Mouse (Mus musculus) forebrain, postnatal 0 days (tissue): ENCODE results near the gene Invs. TPM values are rescaled to one million over a fixed set of nuclear protein-coding genes. Genes with fewer than 3 reads are reported as not detected.

Experiments used
- ATAC-seq: fragments of 200-750 bp; cut with Nextera tagmentation; 2 replicates; pipeline ENCODE4 v1.8.0; 2017; ENCODE audit warnings: mild to moderate bottlenecking, moderate library complexity
- DNase-seq: peaks from one replicate; pipeline ENCODE4 v3.0.0-alpha.2; 2015
- H3K27ac ChIP-seq: fragments of 300-500 bp; sonication (generic); 2 replicates; pipeline ENCODE4 v1.5.1; 2014; ENCODE audit warnings: low read depth, mild to moderate bottlenecking, antibody characterized with exemption, low read length, moderate library complexity, mixed read lengths
- H3K27me3 ChIP-seq: fragments of 300-500 bp; sonication (generic); 2 replicates; pipeline ENCODE4 v1.6.1; 2014; ENCODE audit warnings: mild to moderate bottlenecking, low read length, mixed read lengths; ENCODE audit not compliant: insufficient read depth
- H3K36me3 ChIP-seq: fragments of 300-500 bp; sonication (generic); 2 replicates; pipeline ENCODE4 v1.6.1; 2014; ENCODE audit warnings: mild to moderate bottlenecking, moderate library complexity; ENCODE audit not compliant: insufficient read depth
- H3K4me1 ChIP-seq: fragments of 300-500 bp; sonication (generic); 2 replicates; pipeline ENCODE4 v1.6.1; 2014; ENCODE audit warnings: antibody characterized with exemption; ENCODE audit not compliant: insufficient read depth
- H3K4me2 ChIP-seq: fragments of 300-500 bp; sonication (generic); 2 replicates; pipeline ENCODE4 v1.6.1; 2014; ENCODE audit warnings: low read depth, mild to moderate bottlenecking, moderate library complexity
- H3K4me3 ChIP-seq: fragments of 300-500 bp; sonication (generic); 2 replicates; pipeline ENCODE4 v1.5.1; 2014; ENCODE audit warnings: low read depth, low read length, mixed read lengths
- H3K9ac ChIP-seq: fragments of 300-500 bp; sonication (generic); 2 replicates; pipeline ENCODE4 v1.6.1; 2014; ENCODE audit warnings: mild to moderate bottlenecking
- H3K9me3 ChIP-seq: fragments of 300-500 bp; sonication (generic); 2 replicates; pipeline ENCODE4 v1.6.1; 2016; ENCODE audit warnings: low read length
- CTCF ChIP-seq: sonication (generic); IDR thresholded peaks from 2 replicates; pipeline ENCODE4 v1.5.1; 2016; ENCODE audit warnings: antibody characterized with exemption, control low read depth, low read depth
- WGBS: fragments of 180-500 bp; shearing (Covaris S2); extraction: QIAGEN DNeasy Blood & Tissue Kit; methylation state at CpG from one replicate; pipeline ENCODE4 v1.1.7; 2014; 5-methylcytosine and 5-hydroxymethylcytosine counted together
- polyA plus RNA-seq: library from polyadenylated mRNA; unstranded; fragments of >200 nt; fragmentation: Nextera tagmentation; extraction: Ambion mirVana; gene quantifications from 2 replicates; pipeline ENCODE4 v1.2.1, GENCODE M21; 2015
- total RNA-seq: library from RNA; depleted of rRNA; stranded (reverse); fragments of >200 nt; gene quantifications from 2 replicates; pipeline ENCODE4 v1.2.3, GENCODE M21; 2014; rRNA removed

Gene Invs
- total RNA-seq (6.4 and 8.7 TPM in 2 replicates), polyA plus RNA-seq (2.1 and 2.7 TPM in 2 replicates)

- Histone ChIP-seq H3K4me3 (peak within 1 kb of the TSS; percentile 69), H3K27me3 (no peaks in the 10 kb centered on the region), H3K27ac (peak within 1 kb of the TSS; percentile 81), H3K4me2 (peak within 1 kb of the TSS; percentile 80), H3K9ac (peak within 1 kb of the TSS; percentile 82), H3K36me3 (no peaks in the 10 kb centered on the region), H3K4me1 (peaks cover 4% of the 10 kb centered on the region; the same call in 1 of the 2 replicates), H3K9me3 (no peaks in the 10 kb centered on the region)
- TF ChIP-seq CTCF: peak; percentile 11; the same call in 1 of the 2 replicates
- peak; percentile 99 for ATAC-seq
- WGBS: under 1% methylated on average over 41 of the region's 41 CpGs
- peak; percentile 98 for DNase-seq
Observed at GRCm38 (mm10) chr4:48279498-48280134, at the start of gene Invs, which contains the start of gene Erp44. Gene Invs (plus strand): TSS chr4:48279760. Gene Erp44 (minus strand): TSS chr4:48279558.

GRCm38 (mm10) chr4:48236721-48237120 lies 42.8 kb upstream of the Invs start:
- Histone ChIP-seq H3K27ac (no peak overlapping the region), H3K9ac (no peak overlapping the region), H3K27me3 (no peaks in the 10 kb centered on the region), H3K4me2 (no peak overlapping the region), H3K9me3 (no peaks in the 10 kb centered on the region), H3K4me1 (no peaks in the 10 kb centered on the region), H3K36me3 (no peaks in the 10 kb centered on the region), H3K4me3 (no peak overlapping the region)
- 58% methylated on average over 3 of the region's 3 CpGs for WGBS
- TF ChIP-seq CTCF: no peak
- ATAC-seq: no peak
- DNase-seq: no peak

DNA sequence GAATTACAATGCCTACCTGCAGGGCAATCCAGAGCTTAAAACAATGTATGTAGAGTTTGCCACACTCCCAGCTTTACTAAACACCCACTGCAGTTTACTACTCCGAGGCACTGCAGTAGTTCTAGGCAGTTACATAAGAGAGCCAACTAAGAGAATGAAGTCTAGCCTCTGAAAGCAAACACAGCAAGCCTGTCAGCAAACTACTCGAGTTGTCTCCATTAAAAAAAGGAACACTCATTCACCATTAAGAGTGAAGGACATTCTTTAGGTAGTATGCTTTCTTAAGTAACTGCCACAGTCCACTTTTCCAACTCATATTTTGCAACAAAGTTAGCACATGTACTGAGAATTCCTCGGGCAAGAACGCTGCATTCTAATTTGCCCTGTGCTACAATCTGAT lies 40.5 kb upstream of the Invs start:
- Histone ChIP-seq H3K9ac (no peak overlapping the region), H3K9me3 (no peaks in the 10 kb centered on the region), H3K36me3 (no peaks in the 10 kb centered on the region; the same call in 1 of the 2 replicates), H3K27ac (no peak overlapping the region), H3K4me3 (no peak overlapping the region), H3K4me1 (no peaks in the 10 kb centered on the region), H3K27me3 (no peaks in the 10 kb centered on the region), H3K4me2 (no peak overlapping the region)
- WGBS: 92% methylated on average over 4 of the region's 4 CpGs
- no peak for TF ChIP-seq CTCF
- ATAC-seq (no peak), DNase-seq (no peak)

DNA sequence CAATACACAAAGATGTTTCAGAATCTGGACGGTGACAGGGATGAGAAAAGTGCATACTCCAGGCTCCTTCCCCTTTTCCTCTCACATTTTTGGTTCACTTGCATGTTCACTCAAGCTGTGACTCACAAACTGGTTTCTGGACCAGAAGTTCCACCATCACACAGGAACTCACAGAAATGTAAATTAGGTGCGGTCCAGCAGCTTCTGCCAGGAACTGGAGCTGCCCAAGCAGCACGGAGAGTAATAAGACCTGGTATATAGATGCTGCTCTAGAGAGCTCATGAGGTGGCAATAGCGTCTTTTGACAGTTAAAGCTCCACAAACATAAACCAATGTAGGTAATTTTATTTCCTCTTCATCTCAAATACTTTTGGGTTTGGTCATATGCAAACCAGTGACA lies 37.1 kb upstream of the Invs start:
- no peak for TF ChIP-seq CTCF
- no peak for ATAC-seq
- WGBS: 86% methylated on average over 4 of the region's 4 CpGs
- H3K9ac ChIP-seq: no peak overlapping the region
- H3K4me3 ChIP-seq: no peak overlapping the region
- DNase-seq: no peak
- no peaks in the 10 kb centered on the region; the same call in 1 of the 2 replicates for H3K36me3 ChIP-seq
- H3K4me1 ChIP-seq: no peaks in the 10 kb centered on the region
- H3K27me3 ChIP-seq: no peaks in the 10 kb centered on the region
- no peaks in the 10 kb centered on the region for H3K9me3 ChIP-seq
- no peak overlapping the region for H3K4me2 ChIP-seq
- H3K27ac ChIP-seq: no peak overlapping the region

- Histone ChIP-seq H3K9me3 (no peaks in the 10 kb centered on the region), H3K9ac (no peak overlapping the region), H3K4me3 (no peak overlapping the region), H3K27ac (no peak overlapping the region), H3K4me1 (no peaks in the 10 kb centered on the region), H3K36me3 (no peaks in the 10 kb centered on the region; the same call in 1 of the 2 replicates), H3K27me3 (no peaks in the 10 kb centered on the region), H3K4me2 (no peak overlapping the region)
- DNase-seq: no peak
- WGBS: 49% methylated on average over 1 of the region's 1 CpGs
- TF ChIP-seq CTCF: no peak
- ATAC-seq: no peak
Observed at GRCm38 (mm10) chr4:48243737-48244136, 35.8 kb upstream of the Invs start.

DNA sequence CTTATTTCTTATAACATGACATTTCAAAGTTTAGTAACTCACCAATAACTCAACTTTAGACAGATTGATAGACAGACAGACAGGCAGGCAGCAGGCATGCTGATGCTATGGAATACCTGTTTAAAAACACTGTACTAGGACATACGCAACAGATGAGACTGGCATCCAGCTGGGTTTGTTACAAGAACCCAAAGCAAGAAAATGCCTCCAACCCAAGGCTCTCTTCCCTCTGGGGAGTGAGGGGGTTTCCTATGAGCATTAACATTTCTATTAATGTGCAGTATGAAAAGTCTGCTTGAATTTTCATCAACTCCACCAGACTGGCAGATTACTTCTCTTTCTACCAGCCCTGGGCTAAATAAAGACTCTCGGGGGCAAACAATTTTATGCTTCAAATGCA lies 35.3 kb upstream of the Invs start:
- no peak overlapping the region for H3K9ac ChIP-seq
- no peak overlapping the region for H3K27ac ChIP-seq
- DNase-seq (no peak), ATAC-seq (no peak)
- H3K4me3 ChIP-seq: no peak overlapping the region
- no peaks in the 10 kb centered on the region for H3K4me1 ChIP-seq
- no peak overlapping the region for H3K4me2 ChIP-seq
- H3K9me3 ChIP-seq: no peaks in the 10 kb centered on the region
- no peak for TF ChIP-seq CTCF
- no peaks in the 10 kb centered on the region for H3K27me3 ChIP-seq
- WGBS: 81% methylated on average over 2 of the region's 2 CpGs
- H3K36me3 ChIP-seq: no peaks in the 10 kb centered on the region; the same call in 1 of the 2 replicates

- H3K4me2 ChIP-seq: no peak overlapping the region
- H3K9ac ChIP-seq: no peak overlapping the region
- DNase-seq: no peak
- H3K9me3 ChIP-seq: no peaks in the 10 kb centered on the region
- no peaks in the 10 kb centered on the region for H3K4me1 ChIP-seq
- no peak for TF ChIP-seq CTCF
- no peak overlapping the region for H3K27ac ChIP-seq
- no peaks in the 10 kb centered on the region for H3K27me3 ChIP-seq
- no peak overlapping the region for H3K4me3 ChIP-seq
- no peaks in the 10 kb centered on the region for H3K36me3 ChIP-seq
- no peak for ATAC-seq
Observed at GRCm38 (mm10) chr4:48253266-48253665, 26.3 kb upstream of the Invs start.
